In genomic region chr11:5953130-5953765, GRCm38 (mm10) we compare ENCODE assay signal across 10 mouse cellular contexts. TPM values are rescaled to one million over a fixed set of nuclear protein-coding genes. Genes with fewer than 3 reads are reported as not detected.
DNase-seq lines count a peak whose midpoint lies in the region; ATAC-seq and TF ChIP-seq lines count a peak whose summit lies in the region.
"Had no signal": no experiment of that assay in that cellular context is flagged by ENCODE, and none has a peak within 500 bp of the region (broad histone marks: within the 10 kb centered on the region; RNA-seq: fewer than 3 reads in every experiment).

No protein-coding gene starts in this region.

- peaks cover 8% of the 10 kb centered on the region; the same call in 1 of the 2 replicates for H3K4me1 ChIP-seq in intestine, postnatal 0 days (replicated peaks; ENCODE audit: control insufficient read depth, insufficient read depth, low read length)
- H3K4me1 ChIP-seq in intestine, embryonic 15.5 days (replicated peaks), result peaks cover 14% of the 10 kb centered on the region
- peaks cover 35% of the 10 kb centered on the region for H3K4me1 ChIP-seq in hindbrain, embryonic 12.5 days

- no peak overlapping the region for H3K4me3 ChIP-seq in intestine, postnatal 0 days (ENCODE audit: low read depth, low read length)
- no peak overlapping the region for H3K4me3 ChIP-seq in intestine, embryonic 15.5 days (replicated peaks)
- H3K4me3 ChIP-seq in hindbrain, embryonic 12.5 days, result no peak overlapping the region
- H3K4me3 ChIP-seq: limb, embryonic 12.5 days had no signal

- H3K9me3 ChIP-seq in intestine, postnatal 0 days (ENCODE audit: control insufficient read depth), result no peaks in the 10 kb centered on the region
- no peaks in the 10 kb centered on the region for H3K9me3 ChIP-seq in intestine, embryonic 15.5 days
- no peaks in the 10 kb centered on the region for H3K9me3 ChIP-seq in hindbrain, embryonic 12.5 days (replicated peaks)
- H3K9me3 ChIP-seq: limb, embryonic 12.5 days had no signal

- intact Hi-C loops in heart, postnatal 14 days (cut with DNase I), result no loop called here

- no peak overlapping the region for H3K9ac ChIP-seq in intestine, postnatal 0 days (ENCODE audit: low read depth, low read length)
- H3K9ac ChIP-seq in intestine, embryonic 15.5 days, result no peak overlapping the region
- no peak overlapping the region for H3K9ac ChIP-seq in hindbrain, embryonic 12.5 days
- H3K9ac ChIP-seq: limb, embryonic 12.5 days had no signal

- DNase-seq in CD4-positive helper T cell, adult 2 months (ENCODE audit: low read depth, low spot score), result peak; percentile 39
- DNase-seq in ZHBTc4 (ENCODE audit: low read depth, low spot score), result peak; percentile 63
- peak; percentile 29 to 41 for DNase-seq in heart, postnatal 14 days
- no peak for DNase-seq in layer of hippocampus, postnatal 14 days (ENCODE audit: low spot score in 2 of 2)

- WGBS in intestine, postnatal 0 days, result 44% methylated on average over 8 of the region's 8 CpGs
- WGBS in intestine, embryonic 15.5 days, result 40% methylated on average over 8 of the region's 8 CpGs
- 31% methylated on average over 8 of the region's 8 CpGs for WGBS in hindbrain, embryonic 12.5 days

- H3K36me3 ChIP-seq in intestine, postnatal 0 days (ENCODE audit: control insufficient read depth, insufficient read depth), result no peaks in the 10 kb centered on the region
- H3K36me3 ChIP-seq in intestine, embryonic 15.5 days, result no peaks in the 10 kb centered on the region
- H3K36me3 ChIP-seq in hindbrain, embryonic 12.5 days, result no peaks in the 10 kb centered on the region

- TF ChIP-seq CTCF in intestine, postnatal 0 days (IDR thresholded peaks at IDR 0.05; ENCODE audit: low read depth), result peak; percentile 62

- no peaks in the 10 kb centered on the region for H3K27me3 ChIP-seq in intestine, postnatal 0 days (replicated peaks; ENCODE audit: control insufficient read depth, insufficient read depth, low read length)
- H3K27me3 ChIP-seq in intestine, embryonic 15.5 days (replicated peaks), result no peaks in the 10 kb centered on the region
- no peaks in the 10 kb centered on the region for H3K27me3 ChIP-seq in hindbrain, embryonic 12.5 days
- H3K27me3 ChIP-seq: limb, embryonic 12.5 days had no signal

- no peak overlapping the region for H3K27ac ChIP-seq in intestine, postnatal 0 days (ENCODE audit: low read depth, low read length)
- no peak overlapping the region for H3K27ac ChIP-seq in intestine, embryonic 15.5 days
- H3K27ac ChIP-seq in hindbrain, embryonic 12.5 days, result no peak overlapping the region
- H3K27ac ChIP-seq: limb, embryonic 12.5 days had no signal

- no peak for ATAC-seq in intestine, postnatal 0 days
- no peak for ATAC-seq in intestine, embryonic 15.5 days
- no peak for ATAC-seq in megakaryocyte progenitor cell, adult 5-6 weeks (replicated peaks; ENCODE audit: poor library complexity)
- no peak for ATAC-seq in hindbrain, embryonic 12.5 days (ENCODE audit: low FRiP score)

- H3K4me2 ChIP-seq in intestine, postnatal 0 days (replicated peaks; ENCODE audit: low read depth), result no peak overlapping the region
- no peak overlapping the region for H3K4me2 ChIP-seq in intestine, embryonic 15.5 days (replicated peaks)
- no peak overlapping the region for H3K4me2 ChIP-seq in hindbrain, embryonic 12.5 days (replicated peaks)
- H3K4me2 ChIP-seq: limb, embryonic 12.5 days had no signal

RNA-seq across cellular contexts. Expression of gene Ykt6, which starts 2.2 kb away (rescaled TPM):
- polyA plus RNA-seq in intestine, postnatal 0 days (2015; fragmentation: Nextera tagmentation; extraction: Ambion mirVana), result 50.9 and 53.8 TPM in 2 replicates
- polyA plus RNA-seq in intestine, embryonic 15.5 days (2015; fragmentation: Nextera tagmentation; extraction: Ambion mirVana), result 48.7 and 51.8 TPM in 2 replicates
- 10 to 100 TPM; 72.2 to 75.4 TPM for total RNA-seq in heart, postnatal 14 days (2021)
- total RNA-seq in megakaryocyte progenitor cell, adult 5-6 weeks (2015), result 17.4 and 18.2 TPM in 2 replicates
- 44.4 and 48.7 TPM in 2 replicates for total RNA-seq in megakaryocyte progenitor cell, adult 5-6 weeks (2017)
- 10 to 100 TPM; 84.7 to 85.3 TPM for total RNA-seq in layer of hippocampus, postnatal 14 days (2021)
- 59.0 and 60.9 TPM in 2 replicates for polyA plus RNA-seq in hindbrain, embryonic 12.5 days (2016; fragmentation: Nextera tagmentation; extraction: Ambion mirVana)

RNA-seq across cellular contexts. Expression of gene Gck, which starts 3.4 kb away (rescaled TPM):
- 0.44 TPM in 2 replicates for polyA plus RNA-seq in intestine, postnatal 0 days (2015; fragmentation: Nextera tagmentation; extraction: Ambion mirVana)
- polyA plus RNA-seq in intestine, embryonic 15.5 days (2015; fragmentation: Nextera tagmentation; extraction: Ambion mirVana), result 2.8 and 3.1 TPM in 2 replicates
- 1 to 10 TPM; 4.6 to 6.6 TPM for total RNA-seq in heart, postnatal 14 days (2021)
- not detected in 2 replicates for total RNA-seq in megakaryocyte progenitor cell, adult 5-6 weeks (2015)
- not detected in 2 replicates for total RNA-seq in megakaryocyte progenitor cell, adult 5-6 weeks (2017)
- 1 to 10 TPM; 1.3 to 1.9 TPM for total RNA-seq in layer of hippocampus, postnatal 14 days (2021)
- polyA plus RNA-seq in hindbrain, embryonic 12.5 days (2016; fragmentation: Nextera tagmentation; extraction: Ambion mirVana), result 3.6 and 4.0 TPM in 2 replicates
- total RNA-seq: common myeloid progenitor, adult 5-6 weeks had no signal

RNA-seq across cellular contexts. Expression of gene Myl7, which starts 54.7 kb away (rescaled TPM):
- polyA plus RNA-seq in intestine, postnatal 0 days (2015; fragmentation: Nextera tagmentation; extraction: Ambion mirVana), result 20.9 and 22.7 TPM in 2 replicates
- 68.3 and 73.5 TPM in 2 replicates for polyA plus RNA-seq in intestine, embryonic 15.5 days (2015; fragmentation: Nextera tagmentation; extraction: Ambion mirVana)
- 100 to 1,000 TPM; 304 to 849 TPM for total RNA-seq in heart, postnatal 14 days (2021)
- not detected in 2 replicates for total RNA-seq in megakaryocyte progenitor cell, adult 5-6 weeks (2015)
- total RNA-seq in megakaryocyte progenitor cell, adult 5-6 weeks (2017), result not detected in 2 replicates
- total RNA-seq in layer of hippocampus, postnatal 14 days (2021), result not detected
- 1.1 and 1.7 TPM in 2 replicates for polyA plus RNA-seq in hindbrain, embryonic 12.5 days (2016; fragmentation: Nextera tagmentation; extraction: Ambion mirVana)
- total RNA-seq: common myeloid progenitor, adult 5-6 weeks had no signal

Comparison
In these comparisons a context has a peak if more than half of its experiments do, and no peak if none do; other contexts are left out.
1. DNase-seq: peak in CD4-positive helper T cell, adult 2 months (single experiment), ZHBTc4 (single experiment) and heart, postnatal 14 days (2 of 2); none in layer of hippocampus, postnatal 14 days (0 of 2).
2. RNA of gene Myl7, which starts 54.7 kb away (total RNA-seq): 304 to 849 TPM in heart, postnatal 14 days; not detected in layer of hippocampus, postnatal 14 days and not detected in megakaryocyte progenitor cell, adult 5-6 weeks; every median in the first group is over 100 times any median in the second.